Comparison of ENCODE assay signal across 8 mouse cellular contexts in the genomic region with DNA sequence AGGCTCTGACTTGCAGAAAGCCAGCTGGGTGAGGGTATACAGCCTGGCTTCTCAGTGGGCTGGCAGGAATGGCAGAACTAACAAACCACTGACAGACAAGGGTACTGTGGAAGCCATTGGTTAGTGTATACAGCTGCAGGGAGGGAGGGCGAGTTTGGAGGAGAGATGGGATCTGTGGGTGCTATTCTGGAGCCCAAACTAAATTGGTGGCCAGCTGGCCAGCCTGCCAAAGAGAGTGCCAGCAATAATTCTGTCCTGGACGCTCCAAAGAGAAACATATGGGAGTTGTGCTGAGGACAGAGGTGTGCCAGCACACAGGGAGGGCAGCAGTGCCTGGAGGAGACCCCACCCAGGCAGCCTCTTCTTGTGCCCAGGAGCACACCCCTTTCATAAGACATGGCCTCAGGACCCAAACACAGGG. TPM values are rescaled to one million over a fixed set of nuclear protein-coding genes. Genes with fewer than 3 reads are reported as not detected.
A peak's percentile ranks its signal among the peaks of the same experiment; 100 is the strongest.
DNase-seq lines count a peak whose midpoint lies in the region; ATAC-seq and TF ChIP-seq lines count a peak whose summit lies in the region.

No protein-coding gene starts in this region.

- TF ChIP-seq POLR2A in cortical plate, adult 2 months (IDR thresholded peaks at IDR 0.05; ENCODE audit: extremely low read depth, insufficient read depth, low read length): no peak

- H3K27me3 ChIP-seq in hindbrain, embryonic 10.5 days (ENCODE audit: insufficient read depth, poor library complexity, severe bottlenecking): no peaks in the 10 kb centered on the region
- no peaks in the 10 kb centered on the region for H3K27me3 ChIP-seq in hindbrain, embryonic 11.5 days (ENCODE audit: control insufficient read depth, insufficient read depth, low read length)
- H3K27me3 ChIP-seq in heart, embryonic 14.5 days (ENCODE audit: control insufficient read depth, insufficient read depth, low read length): no peaks in the 10 kb centered on the region
- H3K27me3 ChIP-seq in liver, embryonic 16.5 days (ENCODE audit: control insufficient read depth, insufficient read depth, low read depth, low read length): no peaks in the 10 kb centered on the region

- H3K4me3 ChIP-seq in hindbrain, embryonic 10.5 days: no peak overlapping the region
- H3K4me3 ChIP-seq in hindbrain, embryonic 11.5 days (ENCODE audit: low read depth, low read length): no peak overlapping the region
- H3K4me3 ChIP-seq in cortical plate, adult 2 months (ENCODE audit: insufficient read depth, low read length): no peak overlapping the region
- no peak overlapping the region for H3K4me3 ChIP-seq in heart, embryonic 14.5 days (ENCODE audit: control insufficient read depth in 1 of 2, insufficient read depth in 1 of 2, low read depth in 1 of 2, low read length in 2 of 2)
- H3K4me3 ChIP-seq in liver, embryonic 16.5 days (ENCODE audit: low read depth, low read length): no peak overlapping the region; the same call in 1 of the 2 replicates

- H3K4me1 ChIP-seq in hindbrain, embryonic 10.5 days (replicated peaks): peaks cover 30% of the 10 kb centered on the region
- no peaks in the 10 kb centered on the region for H3K4me1 ChIP-seq in hindbrain, embryonic 11.5 days (replicated peaks; ENCODE audit: control insufficient read depth, insufficient read depth, low read length)
- peaks cover 2% of the 10 kb centered on the region; the same call in 1 of the 2 replicates for H3K4me1 ChIP-seq in cortical plate, adult 2 months (ENCODE audit: control insufficient read depth, insufficient read depth, low read length)
- peaks cover 30 to 52% of the 10 kb centered on the region in 2 experiments for H3K4me1 ChIP-seq in heart, embryonic 14.5 days (ENCODE audit: control insufficient read depth in 2 of 2, insufficient read depth in 2 of 2, low read length in 2 of 2)
- H3K4me1 ChIP-seq in liver, embryonic 16.5 days (ENCODE audit: control insufficient read depth, low read depth, low read length): peaks cover 12% of the 10 kb centered on the region

- no peak for TF ChIP-seq CTCF in cortical plate, adult 2 months (IDR thresholded peaks at IDR 0.05; ENCODE audit: extremely low read depth, insufficient read depth, low read length)

- WGBS in hindbrain, embryonic 10.5 days: 78% methylated on average over 2 of the region's 2 CpGs
- WGBS in hindbrain, embryonic 11.5 days: 85% methylated on average over 2 of the region's 2 CpGs
- WGBS in heart, embryonic 14.5 days: 71% methylated on average over 2 of the region's 2 CpGs
- WGBS in liver, embryonic 16.5 days (ENCODE audit: insufficient replicate concordance): 78% methylated on average over 2 of the region's 2 CpGs

- peak overlapping the region; percentile 82 for H3K27ac ChIP-seq in hindbrain, embryonic 10.5 days
- H3K27ac ChIP-seq in hindbrain, embryonic 11.5 days (ENCODE audit: low read depth, low read length): no peak overlapping the region
- peak overlapping the region; percentile 15; the same call in 1 of the 2 replicates for H3K27ac ChIP-seq in cortical plate, adult 2 months (ENCODE audit: insufficient read depth, low read length)
- H3K27ac ChIP-seq in heart, embryonic 14.5 days (replicated peaks in 1 of 2; ENCODE audit: control insufficient read depth in 1 of 2, insufficient read depth in 1 of 2, low read depth in 2 of 2, low read length in 2 of 2): peak overlapping the region in 1 of 2 experiments; percentile 49; a peak in 2 of 4 replicates
- peak overlapping the region; percentile 74 for H3K27ac ChIP-seq in liver, embryonic 16.5 days (ENCODE audit: low read length)

- no peak for DNase-seq in hindbrain, embryonic 10.5 days (ENCODE audit: low spot score)
- no peak for DNase-seq in hindbrain, embryonic 11.5 days (ENCODE audit: low spot score)
- DNase-seq in adrenal gland, adult 2 months: no peak
- DNase-seq in thymus, postnatal 25 days: no peak
- DNase-seq in adrenal gland, postnatal 25 days: no peak

- H3K9me3 ChIP-seq in hindbrain, embryonic 10.5 days: no peaks in the 10 kb centered on the region
- no peaks in the 10 kb centered on the region for H3K9me3 ChIP-seq in hindbrain, embryonic 11.5 days (ENCODE audit: control insufficient read depth, low read length)
- no peaks in the 10 kb centered on the region for H3K9me3 ChIP-seq in heart, embryonic 14.5 days (ENCODE audit: control insufficient read depth, low read length)
- H3K9me3 ChIP-seq in liver, embryonic 16.5 days (replicated peaks; ENCODE audit: control insufficient read depth, low read length): no peaks in the 10 kb centered on the region

- no peak overlapping the region for H3K9ac ChIP-seq in hindbrain, embryonic 11.5 days (ENCODE audit: low read depth, low read length)
- peak overlapping the region; percentile 54 for H3K9ac ChIP-seq in heart, embryonic 14.5 days (ENCODE audit: low read length)
- no peak overlapping the region for H3K9ac ChIP-seq in liver, embryonic 16.5 days (ENCODE audit: low read depth, low read length)

- no peak for ATAC-seq in hindbrain, embryonic 11.5 days (ENCODE audit: low FRiP score)
- ATAC-seq in heart, embryonic 14.5 days (ENCODE audit: insufficient number of reproducible peaks, insufficient read depth, low FRiP score, low read depth): no peak
- ATAC-seq in liver, embryonic 16.5 days (ENCODE audit: low read depth): no peak

- no peak overlapping the region for H3K4me2 ChIP-seq in hindbrain, embryonic 11.5 days (replicated peaks; ENCODE audit: low read depth, low read length)
- peak overlapping the region; percentile 37; the same call in 1 of the 2 replicates for H3K4me2 ChIP-seq in heart, embryonic 14.5 days (ENCODE audit: low read length)
- peak overlapping the region; percentile 38 for H3K4me2 ChIP-seq in liver, embryonic 16.5 days (ENCODE audit: low read depth, low read length)

- peaks cover 20% of the 10 kb centered on the region for H3K36me3 ChIP-seq in hindbrain, embryonic 10.5 days
- no peaks in the 10 kb centered on the region for H3K36me3 ChIP-seq in hindbrain, embryonic 11.5 days (ENCODE audit: control insufficient read depth, insufficient read depth, low read length)
- 0 out of 2 replicates have a peak, but pooled peaks cover 3% of the 10 kb centered on the region for H3K36me3 ChIP-seq in heart, embryonic 14.5 days (ENCODE audit: control insufficient read depth, insufficient read depth, low read length)
- H3K36me3 ChIP-seq in liver, embryonic 16.5 days (ENCODE audit: control insufficient read depth, insufficient read depth): no peaks in the 10 kb centered on the region

RNA-seq across cellular contexts. Expression of gene 2510009E07Rik, which starts 50.8 kb away (rescaled TPM):
- polyA plus RNA-seq in hindbrain, embryonic 10.5 days (2016; fragmentation: Nextera tagmentation; extraction: Ambion mirVana): 32.9 and 34.0 TPM in 2 replicates
- polyA plus RNA-seq in hindbrain, embryonic 11.5 days (2014; fragmentation: Nextera tagmentation; extraction: Ambion mirVana): 28.1 and 33.8 TPM in 2 replicates
- 30.5 and 31.1 TPM in 2 replicates for polyA plus RNA-seq in cortical plate, adult 2 months (2012; rRNA removed)
- 22.9 and 23.2 TPM in 2 replicates for polyA plus RNA-seq in heart, embryonic 14.5 days (2014; fragmentation: Nextera tagmentation; extraction: Ambion mirVana)
- 2.8 and 3.2 TPM in 2 replicates for polyA plus RNA-seq in liver, embryonic 16.5 days (2015; fragmentation: Nextera tagmentation; extraction: Ambion mirVana)
- total RNA-seq in adrenal gland, adult 2 months (2021): 10 to 100 TPM; 15.2 to 21.1 TPM
- 13.6 and 14.2 TPM in 2 replicates for polyA plus RNA-seq in adrenal gland, adult 2 months (2012; rRNA removed)
- 16.2 and 24.8 TPM in 2 replicates for total RNA-seq in adrenal gland, postnatal 25 days (2021)
